Mouse (Mus musculus) kidney, postnatal 0 days (tissue): Measurements from ENCODE around the gene Ube3b. TPM values are rescaled to one million over a fixed set of nuclear protein-coding genes. Genes with fewer than 3 reads are reported as not detected.
A peak's percentile ranks its signal among the peaks of the same experiment; 100 is the strongest.

Experiments
- ATAC-seq: fragments of 200-750 bp; cut with Nextera tagmentation; replicated peaks from 2 replicates; pipeline ENCODE4 v1.8.0; 2017; ENCODE audit warnings: low read depth, moderate number of reproducible peaks, moderate TSS enrichment, moderate library complexity; ENCODE audit not compliant: low FRiP score
- DNase-seq: peaks from one replicate; pipeline ENCODE4 v3.0.0-alpha.2; 2016; ENCODE audit warnings: low spot score
- H3K27ac ChIP-seq: fragments of 300-500 bp; sonication (generic); 2 replicates; pipeline ENCODE4 v1.5.1; 2014; ENCODE audit warnings: mild to moderate bottlenecking
- H3K27me3 ChIP-seq: fragments of 300-500 bp; sonication (generic); 2 replicates; pipeline ENCODE4 v1.6.1; 2014; ENCODE audit warnings: low read length, mixed read lengths; ENCODE audit not compliant: insufficient read depth
- H3K36me3 ChIP-seq: fragments of 300-500 bp; sonication (generic); 2 replicates; pipeline ENCODE4 v1.6.1; 2014; ENCODE audit warnings: low read length, mixed read lengths; ENCODE audit not compliant: insufficient read depth
- H3K4me1 ChIP-seq: fragments of 300-500 bp; sonication (generic); replicated peaks from 2 replicates; pipeline ENCODE4 v1.6.1; 2014; ENCODE audit warnings: antibody characterized with exemption, low read length, mixed read lengths; ENCODE audit not compliant: insufficient read depth
- H3K4me2 ChIP-seq: fragments of 300-500 bp; sonication (generic); 2 replicates; pipeline ENCODE4 v1.6.1; 2014; ENCODE audit warnings: mild to moderate bottlenecking, low read length, moderate library complexity, mixed read lengths
- H3K4me3 ChIP-seq: fragments of 300-500 bp; sonication (generic); replicated peaks from 2 replicates; pipeline ENCODE4 v1.5.1; 2014; ENCODE audit warnings: low read depth, low read length
- H3K9ac ChIP-seq: fragments of 300-500 bp; sonication (generic); 2 replicates; pipeline ENCODE4 v1.6.1; 2014; ENCODE audit warnings: low read depth, low read length
- H3K9me3 ChIP-seq: fragments of 300-500 bp; sonication (generic); replicated peaks from 2 replicates; pipeline ENCODE4 v1.6.1; 2016; ENCODE audit warnings: low read length, inconsistent platforms, mixed read lengths
- CTCF ChIP-seq: IDR thresholded peaks from 2 replicates; pipeline ENCODE4 v1.5.1; 2016; ENCODE audit warnings: antibody characterized with exemption, low read depth, mild to moderate bottlenecking, moderate library complexity
- WGBS: fragments of 180-500 bp; shearing (Covaris S2); extraction: QIAGEN DNeasy Blood & Tissue Kit; methylation state at CpG from one replicate; pipeline ENCODE4 v1.1.7; 2014; 5-methylcytosine and 5-hydroxymethylcytosine counted together
- polyA plus RNA-seq: library from polyadenylated mRNA; unstranded; fragments of >200 nt; fragmentation: Nextera tagmentation; extraction: Ambion mirVana; gene quantifications from 2 replicates; pipeline ENCODE4 v1.2.1, GENCODE M21; 2015

Gene Ube3b
- polyA plus RNA-seq, result 28.6 and 30.8 TPM in 2 replicates

GRCm38 (mm10) chr5:114380209-114381012 lies at the start of gene Ube3b, which contains the start of gene Kctd10:
Ube3b (plus strand) TSS chr5:114380607.
Kctd10 (minus strand) TSS chr5:114380508.
- Histone ChIP-seq H3K4me3 (peak within 1 kb of the TSS; percentile 54), H3K9me3 (no peaks in the 10 kb centered on the region), H3K4me1 (peaks cover 27% of the 10 kb centered on the region), H3K36me3 (peaks cover 6% of the 10 kb centered on the region; the same call in 1 of the 2 replicates), H3K4me2 (peak within 1 kb of the TSS; percentile 79), H3K27ac (peak within 1 kb of the TSS; percentile 86), H3K9ac (peak within 1 kb of the TSS; percentile 84), H3K27me3 (no peaks in the 10 kb centered on the region)
- peak; percentile 95 for DNase-seq
- ATAC-seq, result peak; percentile 92
- 0 out of 2 replicates have a peak, but pooled peaks have one; percentile 8 for TF ChIP-seq CTCF
- WGBS, result under 1% methylated on average over 74 of the region's 74 CpGs

- H3K4me2 ChIP-seq, result no peak overlapping the region
- no peak overlapping the region for H3K4me3 ChIP-seq
- ATAC-seq (no peak), DNase-seq (no peak)
- no peaks in the 10 kb centered on the region for H3K9me3 ChIP-seq
- H3K27me3 ChIP-seq, result no peaks in the 10 kb centered on the region
- H3K4me1 ChIP-seq, result no peaks in the 10 kb centered on the region
- no peak overlapping the region for H3K9ac ChIP-seq
- no peak for TF ChIP-seq CTCF
- 74% methylated on average over 5 of the region's 5 CpGs for WGBS
- no peak overlapping the region for H3K27ac ChIP-seq
- H3K36me3 ChIP-seq, result no peaks in the 10 kb centered on the region
These were observed 37.4 kb upstream of the Ube3b start for GRCm38 (mm10) chr5:114342996-114343395.

- H3K4me2 ChIP-seq, result no peak overlapping the region
- H3K9me3 ChIP-seq, result no peaks in the 10 kb centered on the region
- WGBS, result 81% methylated on average over 7 of the region's 7 CpGs
- TF ChIP-seq CTCF, result no peak
- no peaks in the 10 kb centered on the region for H3K4me1 ChIP-seq
- no peaks in the 10 kb centered on the region for H3K36me3 ChIP-seq
- DNase-seq, result no peak
- no peak for ATAC-seq
- H3K4me3 ChIP-seq, result no peak overlapping the region
- H3K27me3 ChIP-seq, result no peaks in the 10 kb centered on the region
- H3K27ac ChIP-seq, result no peak overlapping the region
- no peak overlapping the region for H3K9ac ChIP-seq
These were observed 36.8 kb upstream of the Ube3b start for GRCm38 (mm10) chr5:114343612-114344011.

- no peaks in the 10 kb centered on the region for H3K27me3 ChIP-seq
- H3K4me3 ChIP-seq, result no peak overlapping the region
- H3K36me3 ChIP-seq, result no peaks in the 10 kb centered on the region
- H3K9me3 ChIP-seq, result no peaks in the 10 kb centered on the region
- TF ChIP-seq CTCF, result no peak
- DNase-seq, result peak; percentile 23
- ATAC-seq, result no peak
- H3K4me2 ChIP-seq, result no peak overlapping the region
- H3K9ac ChIP-seq, result no peak overlapping the region
- H3K4me1 ChIP-seq, result no peaks in the 10 kb centered on the region
- H3K27ac ChIP-seq, result no peak overlapping the region
- WGBS, result 58% methylated on average over 3 of the region's 3 CpGs
These were observed 34.9 kb upstream of the Ube3b start for GRCm38 (mm10) chr5:114345538-114345937.

GRCm38 (mm10) chr5:114347005-114347404 lies 33.4 kb upstream of the Ube3b start:
- Histone ChIP-seq H3K4me1 (no peaks in the 10 kb centered on the region), H3K27me3 (no peaks in the 10 kb centered on the region)

GRCm38 (mm10) chr5:114351490-114351889 lies 28.9 kb upstream of the Ube3b start:
- no peak for ATAC-seq
- Histone ChIP-seq H3K4me3 (no peak overlapping the region), H3K27ac (no peak overlapping the region), H3K9me3 (no peaks in the 10 kb centered on the region), H3K36me3 (no peaks in the 10 kb centered on the region), H3K4me1 (no peaks in the 10 kb centered on the region), H3K4me2 (no peak overlapping the region), H3K27me3 (no peaks in the 10 kb centered on the region), H3K9ac (no peak overlapping the region)
- no peak for TF ChIP-seq CTCF
- no peak for DNase-seq
- WGBS, result 56% methylated on average over 10 of the region's 10 CpGs

More at GRCm38 (mm10) chr5:114347005-114347404, 33.4 kb upstream of the Ube3b start:
- WGBS, result 82% methylated on average over 10 of the region's 10 CpGs
- no peak for TF ChIP-seq CTCF
- H3K9ac ChIP-seq, result no peak overlapping the region
- no peak overlapping the region for H3K4me2 ChIP-seq
- no peak for DNase-seq
- no peaks in the 10 kb centered on the region for H3K9me3 ChIP-seq
- no peak overlapping the region for H3K4me3 ChIP-seq
- no peak for ATAC-seq
- H3K36me3 ChIP-seq, result no peaks in the 10 kb centered on the region
- no peak overlapping the region for H3K27ac ChIP-seq
